Mouse (Mus musculus) ES-Bruce4 (cell line): ENCODE measurements around the gene Srsf3.
A peak's percentile ranks its signal among the peaks of the same experiment; 100 is the strongest.

Experiments
- CTCF ChIP-seq: IDR thresholded peaks from one replicate; pipeline ENCODE4 v1.8.1; 2011; ENCODE audit warnings: low read depth, low read length
- EP300 ChIP-seq: IDR thresholded peaks from 2 replicates; pipeline ENCODE4 v1.6.1; 2011; ENCODE audit warnings: low read depth, low read length; ENCODE audit not compliant: insufficient read depth
- POLR2A ChIP-seq: IDR thresholded peaks from one replicate; pipeline ENCODE4 v1.8.1; 2011; ENCODE audit warnings: low read length; ENCODE audit not compliant: insufficient read depth

DNA sequence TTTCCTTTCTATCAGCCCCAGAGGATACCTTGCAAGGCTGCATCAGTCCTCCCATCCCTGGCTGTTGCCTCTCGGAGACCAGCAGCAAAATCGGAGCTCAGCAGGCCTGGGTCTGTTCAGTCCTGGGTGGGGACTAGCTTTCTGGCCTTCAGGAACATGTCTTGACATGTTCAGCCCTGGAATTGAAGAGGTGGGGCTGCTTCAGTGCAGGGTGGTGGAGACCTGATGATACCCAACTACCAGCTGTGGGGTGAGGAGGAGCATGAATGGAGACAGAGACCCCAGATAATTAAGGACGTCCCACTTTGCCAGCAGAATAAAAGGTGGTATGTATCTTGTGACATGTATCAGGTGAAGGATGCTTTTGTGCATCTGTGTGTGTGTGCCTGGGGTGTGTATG is 58.3 kb downstream of the Srsf3 start, which contains the start of gene Cdkn1a:
- TF ChIP-seq POLR2A (peak; percentile 21), CTCF (no peak), EP300 (peak; percentile 88)
